Mouse (Mus musculus) MEL (cell line): Measurements from ENCODE around the gene Mul1. TPM values are rescaled to one million over a fixed set of nuclear protein-coding genes. Genes with fewer than 3 reads are reported as not detected.

Experiments
- DNase-seq: peaks from one replicate; pipeline ENCODE4 v3.0.0; 2011; ENCODE audit warnings: low read depth, low spot score
- H3K27ac ChIP-seq: 2 replicates; pipeline ENCODE4 v1.5.1; 2012; ENCODE audit warnings: low read depth, mild to moderate bottlenecking, control low read depth, low read length, moderate library complexity; ENCODE audit not compliant: control insufficient read depth
- H3K27me3 ChIP-seq, 2 experiments: fragments of 150-350 bp in 1 of 2; sonication (generic) in 1 of 2; 2 replicates each; pipeline ENCODE4 v1.6.1; 2012; ENCODE audit warnings: low read length in 2 of 2, mild to moderate bottlenecking in 2 of 2, improper control_type of control experiment in 1 of 2, moderate library complexity in 1 of 2; ENCODE audit not compliant: insufficient read depth in 2 of 2, control insufficient read depth in 1 of 2
- H3K36me3 ChIP-seq, 2 experiments: 2 replicates each; pipeline ENCODE4 v1.6.1; 2012 to 2014; ENCODE audit warnings: low read length in 2 of 2, improper control_type of control experiment in 1 of 2, inconsistent platforms in 1 of 2, mild to moderate bottlenecking in 1 of 2; ENCODE audit not compliant: insufficient read depth in 2 of 2, control insufficient read depth in 1 of 2
- H3K4me1 ChIP-seq, 2 experiments: fragments of 150-350 bp in 1 of 2; sonication (generic) in 1 of 2; 2 replicates each; pipeline ENCODE4 v1.6.1; 2012; ENCODE audit warnings: low read length in 2 of 2, improper control_type of control experiment in 1 of 2, mild to moderate bottlenecking in 1 of 2; ENCODE audit not compliant: insufficient read depth in 2 of 2, control insufficient read depth in 1 of 2
- H3K4me3 ChIP-seq, 2 experiments: fragments of 150-350 bp in 1 of 2; sonication (generic) in 1 of 2; 2 replicates each; pipeline ENCODE4 v1.5.1; 2012; ENCODE audit warnings: low read depth in 2 of 2, low read length in 2 of 2, mild to moderate bottlenecking in 2 of 2, moderate library complexity in 2 of 2, control low read depth in 1 of 2, improper control_type of control experiment in 1 of 2; ENCODE audit not compliant: control insufficient read depth in 1 of 2, insufficient read depth in 1 of 2
- H3K79me2 ChIP-seq: 2 replicates; pipeline ENCODE4 v1.6.1; 2012; ENCODE audit warnings: mild to moderate bottlenecking, low read length, moderate library complexity; ENCODE audit not compliant: control insufficient read depth, poor library complexity, insufficient read depth
- H3K9ac ChIP-seq: 2 replicates; pipeline ENCODE4 v1.6.1; 2012; ENCODE audit warnings: low read depth, mild to moderate bottlenecking, control low read depth, low read length, moderate library complexity; ENCODE audit not compliant: control insufficient read depth, poor library complexity, severe bottlenecking
- H3K9me3 ChIP-seq: fragments of 150-350 bp; sonication (generic); replicated peaks from 2 replicates; pipeline ENCODE4 v1.6.1; 2012; ENCODE audit warnings: mild to moderate bottlenecking, low read length, improper control_type of control experiment, moderate library complexity; ENCODE audit not compliant: insufficient read depth
- CHD1 ChIP-seq: IDR thresholded peaks from 2 replicates; pipeline ENCODE4 v1.6.1; 2012; ENCODE audit warnings: low read depth, mild to moderate bottlenecking, inconsistent platforms, low read length, improper control_type of control experiment
- CHD2 ChIP-seq: IDR thresholded peaks from 2 replicates; pipeline ENCODE4 v1.6.1; 2011; ENCODE audit warnings: low read length, improper control_type of control experiment
- ELF1 ChIP-seq: IDR thresholded peaks from 2 replicates; pipeline ENCODE4 v1.6.1; 2014; ENCODE audit warnings: low read depth, mild to moderate bottlenecking, inconsistent platforms, low read length, improper control_type of control experiment, moderate library complexity
- GABPA ChIP-seq: IDR thresholded peaks from 2 replicates; pipeline ENCODE4 v1.6.1; 2012; ENCODE audit warnings: low read depth, mild to moderate bottlenecking, inconsistent platforms, low read length, improper control_type of control experiment, moderate library complexity
- NRF1 ChIP-seq: IDR thresholded peaks from 2 replicates; pipeline ENCODE4 v1.6.1; 2014; ENCODE audit warnings: low read depth, mild to moderate bottlenecking, inconsistent platforms, low read length, improper control_type of control experiment, moderate library complexity; ENCODE audit not compliant: poor library complexity, insufficient read depth, severe bottlenecking
- POLR2AphosphoS2 ChIP-seq: IDR thresholded peaks from 2 replicates; pipeline ENCODE4 v1.6.1; 2011; ENCODE audit warnings: low read length, improper control_type of control experiment
- RAD21 ChIP-seq: IDR thresholded peaks from 2 replicates; pipeline ENCODE4 v1.6.1; 2011; ENCODE audit warnings: mild to moderate bottlenecking, low read depth, low read length, improper control_type of control experiment
- SMC3 ChIP-seq: IDR thresholded peaks from 2 replicates; pipeline ENCODE4 v1.6.1; 2011; ENCODE audit warnings: low read depth, low read length, improper control_type of control experiment
- TAL1 ChIP-seq: IDR thresholded peaks from 2 replicates; pipeline ENCODE4 v1.6.1; 2012; ENCODE audit warnings: mild to moderate bottlenecking, inconsistent platforms, low read length, moderate library complexity, mixed read lengths
- TCF12 ChIP-seq: IDR thresholded peaks from 2 replicates; pipeline ENCODE4 v1.6.1; 2014; ENCODE audit warnings: low read depth, mild to moderate bottlenecking, inconsistent platforms, low read length, improper control_type of control experiment, moderate library complexity
- USF1 ChIP-seq: IDR thresholded peaks from 2 replicates; pipeline ENCODE4 v1.6.1; 2014; ENCODE audit warnings: low read depth, mild to moderate bottlenecking, inconsistent platforms, low read length, improper control_type of control experiment, moderate library complexity
- USF2 ChIP-seq, 2 experiments: IDR thresholded peaks; 2 replicates each; pipeline ENCODE4 v1.6.1; 2011 to 2012; ENCODE audit warnings: improper control_type of control experiment in 2 of 2, low read length in 2 of 2, borderline replicate concordance in 1 of 2, inconsistent platforms in 1 of 2, low read depth in 1 of 2, mild to moderate bottlenecking in 1 of 2; ENCODE audit not compliant: insufficient read depth in 1 of 2
- ZKSCAN1 ChIP-seq: IDR thresholded peaks from 2 replicates; pipeline ENCODE4 v1.6.1; 2012; ENCODE audit warnings: low read depth, mild to moderate bottlenecking, inconsistent platforms, low read length, improper control_type of control experiment, moderate library complexity
- polyA plus RNA-seq, 2 experiments: library from polyadenylated mRNA; stranded (reverse) in 1 of 2; unstranded in 1 of 2; fragments of >175 nt in 1 of 2; fragments of >200 nt in 1 of 2; gene quantifications; 2 replicates each; pipeline versions ENCODE4 v1.2.1 to v1.2.4; 2012; ENCODE audit warnings: low replicate concordance in 2 of 2, low read depth in 1 of 2; ENCODE audit not compliant: insufficient read length in 2 of 2, insufficient read depth in 1 of 2, missing spikeins in 1 of 2
- total RNA-seq: library from RNA; depleted of rRNA; stranded (reverse); fragments of 300-350 nt; gene quantifications from 2 replicates; pipeline ENCODE4 v1.2.3, GENCODE M21; 2012; rRNA removed

Mul1 gene
- total and polyA plus RNA-seq, 3 experiments, result 31.3 to 31.9 TPM; not detected in 1

GRCm38 (mm10) chr4:138482721-138483120, 48.2 kb downstream of the Mul1 start:
- Histone ChIP-seq H3K4me1 (no peaks in the 10 kb centered on the region), H3K79me2 (no peaks in the 10 kb centered on the region), H3K9me3 (no peaks in the 10 kb centered on the region), H3K27me3 (no peaks in the 10 kb centered on the region), H3K9ac (no peak overlapping the region), H3K27ac (no peak overlapping the region), H3K36me3 (no peaks in the 10 kb centered on the region), H3K4me3 (no peak overlapping the region)
- DNase-seq, result no peak
- no peak for TF ChIP-seq TCF12
- TF ChIP-seq GABPA, result no peak

- no peaks in the 10 kb centered on the region for H3K9me3 ChIP-seq
- H3K4me3 ChIP-seq, result no peak overlapping the region
- no peak for DNase-seq
- no peaks in the 10 kb centered on the region for H3K79me2 ChIP-seq
- H3K4me1 ChIP-seq, result no peaks in the 10 kb centered on the region
- no peaks in the 10 kb centered on the region for H3K27me3 ChIP-seq
- H3K36me3 ChIP-seq, result no peaks in the 10 kb centered on the region
- no peak for TF ChIP-seq ZKSCAN1
- TF ChIP-seq ELF1, result no peak
- no peak for TF ChIP-seq USF1
- no peak for TF ChIP-seq TAL1
- no peak overlapping the region for H3K27ac ChIP-seq
- no peak overlapping the region for H3K9ac ChIP-seq
Measured at GRCm38 (mm10) chr4:138488241-138488640, 53.8 kb downstream of the Mul1 start.

- H3K27ac ChIP-seq, result no peak overlapping the region
- no peaks in the 10 kb centered on the region for H3K36me3 ChIP-seq
- H3K9ac ChIP-seq, result no peak overlapping the region
- TF ChIP-seq NRF1 (no peak), SMC3 (no peak), GABPA (no peak), POLR2AphosphoS2 (no peak), CHD2 (no peak), ELF1 (no peak), USF2 (IDR thresholded peaks at IDR 0.05; ENCODE audit: borderline replicate concordance in 1 of 2, insufficient read depth in 1 of 2, low read depth in 1 of 2, low read length in 2 of 2) (no peak), RAD21 (no peak), CHD1 (no peak)
- H3K4me1 ChIP-seq, result no peaks in the 10 kb centered on the region
- H3K9me3 ChIP-seq, result no peaks in the 10 kb centered on the region
- no peaks in the 10 kb centered on the region for H3K27me3 ChIP-seq
- no peaks in the 10 kb centered on the region for H3K79me2 ChIP-seq
- no peak for DNase-seq
- no peak overlapping the region for H3K4me3 ChIP-seq
Measured at GRCm38 (mm10) chr4:138491088-138491487, 56.6 kb downstream of the Mul1 start.

Other genes with a start within 250 kb of the Mul1 start
- 39.1 and 45.1 TPM in 2 replicates for gene Hp1bp3, start 218.4 kb upstream of the Mul1 start, total RNA-seq
- 10 to 100 TPM in 1 of 2 experiments, not detected in 1; 74.0 TPM for gene Hp1bp3, start 218.4 kb upstream of the Mul1 start, polyA plus RNA-seq
- gene Sh2d5, start 184.3 kb upstream of the Mul1 start, total RNA-seq, result 1.3 and 2.0 TPM in 2 replicates
- 1 to 10 TPM in 1 of 2 experiments, not detected in 1; 2.8 TPM for gene Sh2d5, start 184.3 kb upstream of the Mul1 start, polyA plus RNA-seq
- gene Kif17, start 184.2 kb upstream of the Mul1 start, total RNA-seq, result 0.23 and 0.54 TPM in 2 replicates
- 1 to 10 TPM in 1 of 2 experiments, not detected in 1; 2.5 TPM for gene Kif17, start 184.2 kb upstream of the Mul1 start, polyA plus RNA-seq
- gene Ddost, start 129.9 kb upstream of the Mul1 start, total RNA-seq, result 251 and 283 TPM in 2 replicates
- 100 to 1,000 TPM in 1 of 2 experiments, 10 to 100 TPM in 1; 68.9 to 402 TPM for gene Ddost, start 129.9 kb upstream of the Mul1 start, polyA plus RNA-seq
- gene Pink1, start 108.4 kb upstream of the Mul1 start, total RNA-seq, result 14.0 and 21.2 TPM in 2 replicates
- 10 to 100 TPM in 1 of 2 experiments, not detected in 1; 22.1 TPM for gene Pink1, start 108.4 kb upstream of the Mul1 start, polyA plus RNA-seq
- gene Cda, start 66.7 kb upstream of the Mul1 start, total RNA-seq, result 10.7 and 12.4 TPM in 2 replicates
- gene Cda, start 66.7 kb upstream of the Mul1 start, polyA plus RNA-seq, result 10 to 100 TPM in 1 of 2 experiments, not detected in 1; 26.1 TPM
- gene Fam43b, start 38.1 kb upstream of the Mul1 start, total RNA-seq, result not detected in 2 replicates
- gene Fam43b, start 38.1 kb upstream of the Mul1 start, polyA plus RNA-seq, result not detected
- gene Camk2n1, start 19.6 kb downstream of the Mul1 start, total RNA-seq, result not detected in 2 replicates
- under 1 TPM in 1 of 2 experiments, not detected in 1; 0.10 TPM for gene Camk2n1, start 19.6 kb downstream of the Mul1 start, polyA plus RNA-seq
- not detected in 2 replicates for gene Vwa5b1, start 201.2 kb downstream of the Mul1 start, total RNA-seq
- gene Vwa5b1, start 201.2 kb downstream of the Mul1 start, polyA plus RNA-seq, result not detected